Mouse (Mus musculus) right cerebral cortex, adult 2 months (tissue): ENCODE results near the gene Tle4.

Experiments used
- DNase-seq, 2 experiments: peaks; one replicate each; pipeline ENCODE4 v3.0.0; 2021 to 2022; ENCODE audit warnings: low spot score in 2 of 2

The Tle4 gene

DNA sequence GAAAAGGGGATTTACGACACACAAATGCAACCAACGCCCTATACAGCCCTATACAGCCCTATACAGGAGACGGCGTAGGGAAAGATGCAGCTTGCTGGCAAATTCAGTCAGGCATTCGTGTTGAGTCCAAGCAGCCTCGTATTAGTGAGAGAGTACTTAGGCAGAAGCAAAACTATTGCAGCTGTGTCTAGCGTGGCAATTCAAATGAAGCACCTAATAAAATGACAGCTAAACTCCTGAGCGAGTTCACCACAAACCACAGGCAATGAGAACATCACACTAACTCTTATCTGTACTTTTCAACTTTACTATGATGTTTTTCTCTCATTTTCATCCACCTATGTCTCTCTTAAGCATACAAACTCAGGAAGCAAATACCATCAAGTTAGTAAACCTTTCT is 131.8 kb downstream of the Tle4 start:
- DNase-seq, result no peak

DNA sequence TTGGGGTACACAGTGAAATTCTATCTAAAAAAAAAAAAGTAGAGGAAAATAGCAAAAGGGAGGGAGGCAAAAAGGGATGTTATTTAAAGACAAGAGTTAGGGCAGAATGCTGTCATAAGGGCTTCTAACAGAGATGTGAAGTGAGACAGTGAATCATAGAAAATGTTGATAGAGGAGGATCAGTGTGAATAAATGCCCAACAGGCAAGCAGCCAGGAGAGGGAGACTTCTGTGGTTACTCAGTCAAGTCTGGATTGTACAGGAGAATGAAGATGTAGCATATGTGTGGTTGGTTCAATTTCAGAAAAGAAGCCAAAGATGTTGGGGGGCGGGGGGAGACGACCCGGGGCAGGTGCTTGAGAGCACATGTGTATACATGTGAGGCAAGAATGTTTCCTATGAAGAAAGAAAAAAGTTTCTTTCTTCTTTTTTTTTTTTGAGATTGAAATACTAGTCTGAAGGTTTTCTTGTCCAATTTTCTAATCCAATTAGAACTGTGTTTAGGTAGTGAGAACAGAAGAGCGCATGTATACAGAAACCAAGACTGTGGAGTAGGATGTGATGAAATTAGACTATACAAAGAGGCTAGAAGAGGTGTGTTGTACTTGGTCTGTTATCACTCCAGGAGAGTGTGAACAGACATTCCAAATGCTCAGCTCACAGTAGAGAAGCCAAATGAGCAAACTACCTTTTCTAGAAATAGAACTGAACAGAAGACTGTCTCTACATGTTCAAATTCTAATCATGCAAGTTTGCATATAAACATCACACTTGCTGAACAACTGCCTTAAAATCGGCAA is 134.4 kb downstream of the Tle4 start:
- DNase-seq, result no peak

DNA sequence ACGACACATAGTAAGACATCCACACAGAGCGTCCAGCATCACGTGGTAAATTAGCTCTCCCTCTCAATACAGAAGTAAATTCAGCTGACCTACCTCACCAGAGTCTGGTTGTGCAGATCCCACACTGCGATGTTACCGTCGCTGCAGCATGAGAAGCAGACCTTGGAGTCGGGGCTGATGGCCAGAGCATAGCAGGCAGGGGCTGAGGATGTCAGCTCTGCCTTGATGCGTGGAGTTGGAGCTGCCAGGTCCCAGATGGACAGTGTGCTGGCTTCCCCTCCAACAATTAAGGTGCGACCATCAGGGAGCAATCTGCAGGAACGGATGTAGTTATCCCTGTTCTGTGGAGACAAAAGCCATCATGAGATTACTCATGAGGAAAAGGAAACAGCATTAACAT is 144.4 kb downstream of the Tle4 start:
- DNase-seq, result no peak

DNA sequence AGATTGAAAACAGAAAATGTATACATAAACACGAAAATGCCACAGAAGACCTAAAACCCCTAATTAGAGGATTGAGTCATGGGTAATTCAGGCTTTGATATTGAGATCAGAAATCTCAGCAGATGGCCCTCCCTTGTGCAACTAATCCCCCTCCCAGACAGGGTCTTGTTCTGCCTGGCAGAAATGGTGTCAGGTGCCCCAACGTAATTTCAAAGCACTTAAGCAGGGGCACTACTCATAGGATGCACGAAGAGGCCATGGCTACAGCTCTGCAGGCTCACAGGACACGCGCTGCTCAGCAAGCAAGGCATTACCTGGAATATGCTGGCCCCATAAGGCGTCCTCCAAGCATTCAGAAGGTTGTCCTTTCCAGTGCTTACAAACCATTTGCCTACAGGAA is 146.5 kb downstream of the Tle4 start:
- DNase-seq, result no peak

DNA sequence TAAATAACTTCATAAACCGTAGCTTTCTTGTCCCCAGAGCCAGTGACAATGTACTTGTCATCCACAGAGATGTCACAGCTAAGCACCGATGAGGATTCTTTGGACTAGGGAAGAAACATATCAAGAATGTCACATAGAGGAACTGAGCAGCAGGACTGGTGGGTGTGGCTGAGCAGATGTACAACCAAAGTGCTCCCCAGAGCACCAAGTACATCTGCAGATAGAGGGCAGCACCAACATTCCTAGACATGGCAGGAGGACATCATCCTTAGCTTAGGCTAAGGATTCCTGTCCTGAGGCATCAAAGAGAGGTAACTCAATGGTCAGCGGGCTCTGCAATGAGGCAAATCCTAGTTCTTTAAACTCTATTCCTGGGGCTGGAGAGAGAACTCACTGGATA is 148.1 kb downstream of the Tle4 start:
- no peak for DNase-seq

DNA sequence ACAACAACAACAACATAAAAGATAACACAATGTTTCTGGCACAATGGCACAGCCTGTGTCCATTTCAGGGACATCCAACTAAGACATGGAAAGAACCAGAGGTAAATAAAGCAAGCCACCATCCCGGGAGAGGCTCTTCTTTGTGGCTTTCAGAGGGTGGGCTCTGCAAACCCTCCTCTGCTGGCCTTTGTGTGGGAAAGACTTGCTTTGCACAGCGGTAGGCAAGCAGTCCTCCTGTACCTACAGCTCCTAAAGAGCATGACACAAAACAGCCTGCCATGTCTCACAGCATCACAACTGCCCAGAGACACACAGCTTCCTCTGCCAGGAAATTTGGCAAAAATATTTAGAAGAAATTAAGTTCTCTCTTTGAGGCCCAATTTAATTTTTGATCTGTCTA is 149.3 kb downstream of the Tle4 start:
- DNase-seq, result no peak

DNA sequence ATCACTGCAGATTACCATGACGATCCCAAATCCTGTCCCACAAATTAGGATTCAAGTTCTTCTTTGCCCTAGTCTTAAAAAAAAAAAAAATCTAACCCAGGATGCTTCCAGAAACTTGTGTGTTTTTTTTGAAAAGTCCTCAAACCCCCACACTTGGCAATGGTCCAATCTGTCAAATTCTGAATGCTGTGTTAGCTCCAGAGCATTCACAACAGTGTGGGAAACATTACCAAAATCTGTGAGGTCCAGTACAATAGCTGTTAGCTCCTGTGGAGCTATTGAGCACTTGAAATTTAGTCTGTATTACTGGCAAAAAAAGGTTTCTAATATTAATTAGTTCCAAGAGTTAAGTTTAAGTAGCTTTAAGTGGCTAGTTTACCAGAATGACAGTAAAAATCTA is 150.4 kb downstream of the Tle4 start:
- no peak for DNase-seq

DNA sequence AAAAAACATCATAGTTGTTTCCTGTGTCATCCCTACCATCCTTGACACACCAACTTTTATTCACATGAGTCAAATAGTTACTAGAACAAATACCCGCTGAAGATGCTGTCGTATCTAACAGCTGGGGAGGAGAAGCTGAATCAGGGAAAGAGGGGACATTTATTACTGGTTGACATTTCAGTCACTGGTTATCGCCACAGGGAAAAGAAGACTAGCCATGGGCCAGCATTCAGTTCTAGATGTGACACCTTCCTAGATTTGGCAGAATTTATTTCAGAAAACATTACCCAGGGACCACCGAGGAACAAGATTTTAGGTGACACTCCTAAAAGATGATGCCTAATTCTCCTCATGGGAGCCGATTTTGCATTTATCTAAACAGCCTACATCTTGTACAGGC is 156.0 kb downstream of the Tle4 start:
- DNase-seq, result no peak

DNA sequence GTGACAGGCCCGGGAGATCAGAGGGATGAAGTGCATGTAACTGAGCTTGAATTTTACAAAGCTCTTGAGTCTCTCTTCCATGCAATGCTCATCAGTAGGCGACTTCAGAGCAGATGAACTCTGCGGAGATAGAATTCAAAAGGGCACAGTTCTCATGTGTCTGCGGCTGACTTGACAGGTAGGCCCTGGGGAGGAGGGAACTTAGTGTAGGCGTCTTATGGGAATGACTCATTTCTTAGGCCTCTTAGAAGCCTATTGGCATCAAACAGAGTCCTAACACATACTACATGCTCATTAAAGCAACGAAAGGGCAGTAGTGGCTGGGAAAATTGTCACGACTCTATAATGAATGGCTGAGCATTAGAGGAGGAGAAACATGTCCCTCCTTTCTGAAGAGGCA is 160.6 kb downstream of the Tle4 start:
- no peak for DNase-seq

DNA sequence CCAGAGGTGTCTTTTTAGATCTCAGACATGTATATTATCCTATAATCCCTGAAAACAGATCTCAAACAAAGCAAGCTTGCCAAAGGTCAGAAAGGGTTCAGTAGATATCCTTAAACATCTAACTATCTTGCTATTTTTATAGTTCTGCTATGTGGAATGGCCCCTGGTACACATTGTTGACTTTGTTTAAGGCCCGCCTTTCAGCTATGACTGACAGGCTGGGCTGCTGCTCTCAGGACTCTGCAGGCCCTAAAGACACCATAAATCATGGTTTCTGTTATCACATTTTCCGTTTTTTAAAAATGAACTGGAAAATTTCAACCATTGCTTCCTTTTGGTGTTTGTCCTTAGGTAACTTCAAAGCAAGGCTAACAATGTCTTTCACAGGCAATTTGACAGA is 161.3 kb downstream of the Tle4 start:
- no peak for DNase-seq

DNA sequence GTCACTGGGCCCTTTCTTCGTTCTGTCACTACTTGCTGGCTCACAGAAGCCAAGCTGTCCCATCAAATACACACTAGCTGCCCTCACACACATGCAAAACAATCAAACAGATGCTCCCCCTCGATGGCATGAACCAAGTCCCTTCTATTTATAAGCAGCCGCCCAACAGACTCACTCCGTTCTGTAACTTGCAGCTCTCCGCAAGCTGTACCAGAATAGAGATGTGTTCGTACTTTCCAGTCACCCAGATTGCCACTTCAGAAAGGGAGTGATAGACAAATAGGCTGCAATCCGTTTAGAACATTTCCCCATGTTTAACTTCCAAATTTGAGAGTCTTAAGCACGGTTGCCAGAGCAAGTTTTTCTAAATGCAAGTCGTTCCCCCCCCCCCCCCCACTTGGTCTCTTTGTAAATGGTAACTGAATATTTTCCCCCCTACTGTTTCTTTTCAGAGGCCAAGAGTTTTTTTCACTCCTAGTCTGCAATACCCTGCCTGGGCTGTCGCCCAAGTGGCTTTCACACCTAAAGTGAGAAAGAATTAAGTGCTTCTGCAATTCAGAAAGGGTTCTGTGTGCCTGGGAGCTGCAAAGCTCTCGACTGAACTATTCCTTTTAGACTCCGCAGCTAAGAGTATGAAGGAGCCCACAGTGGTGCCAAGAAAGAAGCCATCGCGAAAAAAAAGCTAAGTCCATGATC is 162.0 kb downstream of the Tle4 start:
- DNase-seq, result peak; percentile 52 to 59

DNA sequence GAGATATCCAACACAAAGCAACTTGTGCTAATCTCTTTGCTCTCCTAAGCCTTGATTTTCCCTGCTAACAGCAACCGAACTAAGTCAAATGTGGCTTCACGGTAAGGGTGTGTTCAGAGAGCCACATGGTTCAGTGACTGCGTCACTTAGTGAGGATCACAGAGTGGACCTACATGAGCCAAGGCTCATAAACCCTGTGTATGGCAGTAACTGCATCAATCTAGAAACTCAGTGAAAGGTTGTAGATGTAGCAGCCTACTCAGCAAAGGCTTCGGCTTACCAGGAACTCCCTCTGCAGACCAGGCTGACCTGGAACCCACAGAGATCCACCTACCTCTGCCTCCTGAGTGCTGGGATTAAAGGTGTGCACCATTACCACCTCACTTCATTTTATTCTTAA is 164.0 kb downstream of the Tle4 start:
- DNase-seq, result no peak

DNA sequence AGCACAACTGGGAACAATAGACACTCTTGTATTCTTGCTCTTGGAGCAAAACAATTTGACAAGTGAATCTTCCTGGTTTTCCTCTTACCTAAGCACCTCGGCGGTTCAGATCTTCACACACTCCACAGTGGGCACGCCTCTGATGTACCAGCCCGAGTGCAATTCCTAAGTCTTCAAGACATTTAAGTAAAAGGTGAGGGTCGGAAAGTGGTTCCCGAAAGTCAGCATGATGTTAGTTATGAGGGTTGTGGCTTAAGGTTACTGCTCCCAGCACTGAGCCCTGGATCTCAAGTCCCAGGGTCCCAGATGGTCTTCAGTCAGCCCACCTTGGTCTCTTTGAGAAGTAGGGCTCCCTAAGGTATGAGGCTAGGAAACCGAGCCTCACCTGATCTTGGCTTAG is 165.4 kb downstream of the Tle4 start:
- no peak for DNase-seq

DNA sequence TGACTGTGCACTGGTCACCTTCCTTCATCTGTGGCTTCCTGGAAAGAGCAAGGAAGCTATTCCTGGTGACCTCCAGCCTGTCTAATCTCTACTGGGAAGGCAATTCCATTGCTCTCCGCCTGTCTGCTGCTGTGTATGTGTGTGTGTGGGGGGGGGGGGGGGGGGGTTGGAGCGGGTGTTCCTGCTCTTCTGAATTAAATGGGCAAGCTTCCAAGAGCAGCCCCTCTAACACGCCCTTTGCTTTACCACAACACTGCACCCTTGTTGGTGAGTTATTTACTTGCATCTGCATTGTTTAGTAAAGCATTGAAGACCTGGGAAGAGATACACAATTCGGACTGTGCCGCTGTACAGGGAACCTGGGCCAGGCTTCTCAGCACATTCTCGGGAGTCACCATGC is 170.9 kb downstream of the Tle4 start:
- DNase-seq, result no peak

DNA sequence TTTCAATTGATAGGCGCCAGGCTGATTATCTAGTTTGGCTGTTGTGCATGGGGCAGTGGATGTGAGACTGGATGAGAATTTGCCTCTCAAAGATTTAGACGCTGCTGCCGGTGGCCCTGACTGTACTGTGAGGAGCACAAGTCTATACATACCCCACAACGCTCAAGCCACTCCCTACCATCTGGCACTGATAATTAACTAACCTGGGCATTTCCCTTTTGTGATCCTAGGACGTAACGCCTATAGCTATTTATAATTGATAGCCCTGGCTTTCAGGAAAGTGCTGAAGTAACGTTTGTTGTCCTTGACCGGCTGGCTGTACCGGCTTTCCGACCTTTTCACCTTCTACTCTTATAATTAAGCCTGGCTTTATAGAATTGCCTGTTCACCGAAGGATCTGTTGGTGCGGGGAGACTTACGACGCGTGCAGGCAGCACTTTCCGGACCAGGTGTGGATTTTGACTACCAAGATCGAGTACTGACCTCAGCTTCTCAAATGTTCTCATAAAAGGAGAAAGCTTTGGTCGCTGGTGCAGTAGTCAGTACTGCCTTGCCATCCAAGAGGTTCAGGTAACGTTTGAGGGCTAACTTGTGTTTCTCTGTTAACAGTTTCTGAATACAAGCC is 171.5 kb downstream of the Tle4 start:
- no peak for DNase-seq

DNA sequence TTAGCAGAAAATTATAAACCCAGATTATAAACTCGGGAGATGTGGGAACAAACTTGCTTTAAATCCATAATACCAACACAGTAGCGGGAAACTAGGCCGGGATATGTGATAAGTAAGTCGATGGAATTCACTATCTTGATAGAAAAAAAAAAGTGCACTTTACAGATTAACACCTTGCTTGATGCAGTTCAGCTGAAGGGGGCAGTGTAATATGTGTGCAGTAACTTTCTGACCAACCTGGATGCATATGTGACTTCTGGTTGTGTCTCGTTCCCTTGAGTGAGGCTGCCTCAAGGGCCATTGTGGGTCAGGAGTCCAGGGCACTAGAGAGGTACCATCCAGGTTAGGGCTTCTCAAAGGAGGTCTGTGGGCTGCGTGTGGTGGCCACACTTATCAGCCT is 172.7 kb downstream of the Tle4 start:
- no peak for DNase-seq

DNA sequence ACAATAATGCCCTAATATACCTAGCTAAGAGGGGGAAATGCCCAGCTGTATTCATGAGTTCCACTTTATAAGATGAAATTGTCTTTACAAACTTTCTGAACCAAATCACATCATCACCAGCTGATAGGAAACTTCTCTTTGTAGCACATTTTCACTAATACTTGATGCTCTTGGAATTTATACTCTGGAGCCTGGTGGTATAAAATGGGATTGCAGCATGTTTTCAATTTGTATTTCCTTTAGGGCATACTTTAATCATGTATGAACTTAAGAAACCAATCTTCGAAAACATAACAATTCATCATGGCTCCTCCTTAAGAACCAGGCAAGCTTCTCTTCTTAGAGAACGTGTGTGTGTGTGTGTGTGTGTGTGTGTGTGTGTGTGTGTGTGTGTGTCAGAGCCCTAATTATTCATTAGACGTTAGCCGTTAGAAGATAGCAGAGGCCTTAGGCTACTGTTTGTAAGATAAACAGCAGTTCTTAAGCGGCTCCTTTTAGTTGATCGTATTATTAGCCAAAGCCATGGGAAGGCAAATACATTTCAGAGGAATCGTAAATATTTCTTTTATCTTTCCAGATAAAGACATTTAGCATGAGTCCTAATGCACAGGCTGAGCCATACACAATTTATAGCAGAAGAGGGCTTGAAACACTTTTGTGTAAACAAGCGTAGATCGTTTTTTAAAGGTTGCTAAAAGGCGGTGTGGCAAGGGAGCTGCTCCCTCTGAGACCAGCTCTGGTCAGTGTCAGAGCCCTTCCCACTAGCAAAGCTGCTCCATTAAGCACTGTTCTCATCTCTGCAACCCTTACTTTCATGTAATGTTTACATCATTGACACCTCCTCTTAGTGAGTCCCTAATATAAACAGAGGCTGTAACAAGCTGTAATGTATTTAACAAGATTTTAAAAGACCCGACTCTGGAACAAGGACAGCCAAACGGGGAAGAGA is 173.6 kb downstream of the Tle4 start:
- DNase-seq, result no peak

DNA sequence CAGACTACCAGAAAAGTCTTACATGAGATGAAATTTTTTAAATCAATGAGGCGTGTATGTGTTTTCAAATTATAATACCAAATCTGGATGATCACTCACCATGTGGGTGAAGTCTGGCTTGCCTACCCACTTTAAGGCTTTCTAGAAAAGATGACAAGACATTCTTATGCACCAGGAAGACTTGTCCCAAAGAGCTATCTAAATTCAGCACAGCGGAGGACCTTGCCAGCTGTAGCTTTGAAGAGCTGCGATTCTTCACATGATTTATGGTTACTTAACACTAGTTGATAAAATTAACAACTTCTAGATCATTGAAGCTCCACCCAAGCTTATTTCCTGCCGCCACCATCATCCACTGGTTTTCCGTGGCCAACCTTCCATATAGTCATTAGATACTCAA is 176.2 kb downstream of the Tle4 start:
- DNase-seq, result peak; percentile 13 to 38

DNA sequence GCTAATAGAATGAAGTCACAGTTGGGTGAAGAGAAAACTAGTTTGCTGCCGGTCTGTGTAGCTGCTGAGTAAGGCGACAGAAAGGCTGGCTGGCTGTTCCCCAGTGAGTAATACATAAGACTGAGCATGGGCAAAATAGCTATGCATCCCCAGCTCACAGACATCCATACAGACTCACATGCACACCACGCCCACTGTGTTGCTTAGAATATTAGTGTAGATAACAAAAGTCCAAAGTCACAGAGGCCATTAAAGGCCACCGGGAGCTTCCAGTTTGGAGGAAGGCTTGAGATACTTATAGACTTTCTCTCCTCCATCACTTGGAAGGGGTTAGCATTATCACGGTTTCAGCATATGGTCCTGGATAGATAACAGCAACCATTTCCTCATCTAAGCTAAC is 178.0 kb downstream of the Tle4 start:
- no peak for DNase-seq

DNA sequence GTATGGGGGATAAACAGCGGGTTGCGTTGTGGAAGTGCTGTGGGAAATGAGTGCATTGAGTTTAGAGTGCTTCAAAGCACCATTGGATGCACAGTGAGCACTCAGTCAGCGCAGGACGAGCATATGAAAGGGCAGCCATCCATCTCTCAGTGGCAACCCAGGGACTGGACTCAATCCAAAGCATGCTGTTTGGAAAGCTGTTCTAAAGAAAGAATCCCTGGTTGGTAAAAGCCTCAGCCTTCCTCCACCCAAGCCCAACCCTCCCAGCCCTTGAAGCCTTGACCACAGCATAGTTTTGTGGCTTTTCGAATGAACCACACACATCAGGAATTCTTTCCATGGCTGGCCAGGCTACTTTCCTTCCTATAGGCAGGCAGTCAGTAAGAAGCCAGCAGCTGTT is 181.0 kb downstream of the Tle4 start:
- no peak for DNase-seq

DNA sequence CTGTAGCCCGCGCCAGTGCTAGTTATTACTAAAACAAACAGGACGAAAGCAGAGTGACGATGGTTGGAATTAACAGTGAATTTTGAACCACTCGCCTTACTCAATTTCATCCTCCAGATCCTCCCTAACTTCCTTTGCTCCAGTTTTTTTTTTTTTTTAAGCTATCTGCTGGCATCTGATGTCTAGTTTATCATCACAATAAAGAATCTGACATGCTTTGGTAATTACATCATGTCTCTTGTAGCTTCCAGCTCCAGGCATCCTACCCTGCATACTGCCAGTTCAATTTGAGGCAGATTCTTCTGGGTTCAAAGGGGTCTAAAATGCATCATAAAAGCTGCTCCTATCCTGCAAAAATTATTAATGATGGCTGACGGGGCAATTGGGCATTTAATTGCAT is 181.9 kb downstream of the Tle4 start:
- DNase-seq, result no peak

DNA sequence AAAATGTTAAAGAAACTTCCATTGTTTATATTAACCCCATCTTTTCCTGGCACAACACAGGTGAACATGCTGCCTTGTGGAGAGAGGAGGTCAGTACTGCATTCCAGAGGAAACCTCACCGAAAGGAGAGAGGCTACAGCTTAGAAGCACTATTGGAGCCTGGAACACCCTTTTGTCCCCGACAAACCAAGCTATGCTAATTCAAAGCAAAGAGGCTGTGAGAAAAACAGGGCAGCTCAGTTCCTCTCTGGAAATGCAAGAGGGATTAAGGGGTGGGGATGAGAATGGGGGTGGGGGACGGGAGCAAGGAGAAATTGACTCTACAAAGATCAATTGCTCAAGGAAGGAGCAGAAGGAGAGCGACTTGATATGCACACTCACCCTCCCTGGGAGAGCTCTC is 182.9 kb downstream of the Tle4 start:
- no peak for DNase-seq
